ENCODE assay signal across 8 mouse cellular contexts in genomic region chr13:107021461-107022265, GRCm38 (mm10). TPM values are rescaled to one million over a fixed set of nuclear protein-coding genes. Genes with fewer than 3 reads are reported as not detected.
DNase-seq lines count a peak whose midpoint lies in the region; ATAC-seq and TF ChIP-seq lines count a peak whose summit lies in the region.

Gene Kif2a, minus strand, starts transcription at chr13:107022126.

- peak within 1 kb of the TSS; percentile 94 for H3K9ac ChIP-seq in forebrain, embryonic 12.5 days
- H3K9ac ChIP-seq in heart, postnatal 0 days (replicated peaks; ENCODE audit: low read depth, low read length): peak within 1 kb of the TSS; percentile 88
- H3K9ac ChIP-seq in liver, postnatal 0 days (replicated peaks): peak within 1 kb of the TSS; percentile 97
- H3K9ac ChIP-seq in neural tube, embryonic 14.5 days (replicated peaks; ENCODE audit: low read depth, low read length): peak within 1 kb of the TSS; percentile 86

- ATAC-seq in forebrain, embryonic 12.5 days (ENCODE audit: low FRiP score): peak; percentile 70
- ATAC-seq in heart, postnatal 0 days (ENCODE audit: insufficient read depth, low read depth): peak; percentile 52
- ATAC-seq in liver, postnatal 0 days: peak; percentile 63
- peak; percentile 76 for ATAC-seq in neural tube, embryonic 14.5 days (ENCODE audit: low read depth)

- H3K27me3 ChIP-seq in forebrain, embryonic 12.5 days: no peaks in the 10 kb centered on the region
- H3K27me3 ChIP-seq in heart, postnatal 0 days (ENCODE audit: control insufficient read depth, insufficient read depth, low read length): no peaks in the 10 kb centered on the region
- H3K27me3 ChIP-seq in liver, postnatal 0 days (ENCODE audit: insufficient read depth, low read length): no peaks in the 10 kb centered on the region
- no peaks in the 10 kb centered on the region; the same call in 1 of the 2 replicates for H3K27me3 ChIP-seq in neural tube, embryonic 14.5 days (ENCODE audit: control insufficient read depth, insufficient read depth, low read length)

- WGBS in forebrain, embryonic 12.5 days: 2% methylated on average over 73 of the region's 87 CpGs
- under 1% methylated on average over 55 of the region's 87 CpGs for WGBS in heart, postnatal 0 days
- 2% methylated on average over 50 of the region's 87 CpGs for WGBS in liver, postnatal 0 days (ENCODE audit: insufficient replicate concordance)
- 0% methylated on average over 44 of the region's 87 CpGs for WGBS in neural tube, embryonic 14.5 days

- TF ChIP-seq EP300 in heart, postnatal 0 days (IDR thresholded peaks at IDR 0.05; ENCODE audit: low read depth): no peak
- TF ChIP-seq EP300 in liver, postnatal 0 days (IDR thresholded peaks at IDR 0.05; ENCODE audit: low read depth): no peak

- peaks cover 19% of the 10 kb centered on the region for H3K4me1 ChIP-seq in forebrain, embryonic 12.5 days
- no peaks in the 10 kb centered on the region for H3K4me1 ChIP-seq in heart, postnatal 0 days (ENCODE audit: control insufficient read depth, insufficient read depth)
- H3K4me1 ChIP-seq in liver, postnatal 0 days (ENCODE audit: insufficient read depth): peaks cover 20% of the 10 kb centered on the region
- H3K4me1 ChIP-seq in neural tube, embryonic 14.5 days (ENCODE audit: control insufficient read depth, insufficient read depth, low read length): peaks cover 8% of the 10 kb centered on the region; the same call in 1 of the 2 replicates

- TF ChIP-seq CTCF in heart, postnatal 0 days (IDR thresholded peaks at IDR 0.05; ENCODE audit: low read depth): no peak
- no peak for TF ChIP-seq CTCF in liver, postnatal 0 days (IDR thresholded peaks at IDR 0.05; ENCODE audit: low read depth)

- peak within 1 kb of the TSS; percentile 91 for H3K4me3 ChIP-seq in forebrain, embryonic 12.5 days (replicated peaks)
- peak within 1 kb of the TSS; percentile 75 for H3K4me3 ChIP-seq in heart, postnatal 0 days (ENCODE audit: low read depth, low read length)
- H3K4me3 ChIP-seq in liver, postnatal 0 days (ENCODE audit: low read depth, low read length): peak within 1 kb of the TSS; percentile 99
- H3K4me3 ChIP-seq in neural tube, embryonic 14.5 days (ENCODE audit: low read depth, low read length): peak within 1 kb of the TSS; percentile 75

- DNase-seq in CD4-positive, CD25-positive, alpha-beta regulatory T cell, adult 2 months (ENCODE audit: low read depth, low spot score): peak; percentile 61
- peak; percentile 22 for DNase-seq in brain, embryonic 18.5 days (ENCODE audit: low read depth, low spot score)
- no peak for DNase-seq in heart, postnatal 0 days (ENCODE audit: low spot score)
- DNase-seq in kidney, postnatal 36 days: peak; percentile 41 to 62
- DNase-seq in liver, postnatal 0 days: peak; percentile 67
- DNase-seq in testis, postnatal 10 days (ENCODE audit: low spot score): peak; percentile 72

- peak within 1 kb of the TSS; percentile 66 for H3K4me2 ChIP-seq in forebrain, embryonic 12.5 days
- H3K4me2 ChIP-seq in heart, postnatal 0 days (ENCODE audit: low read depth, low read length): peak within 1 kb of the TSS; percentile 78
- peak within 1 kb of the TSS; percentile 96 for H3K4me2 ChIP-seq in liver, postnatal 0 days (ENCODE audit: low read depth, low read length)
- H3K4me2 ChIP-seq in neural tube, embryonic 14.5 days (ENCODE audit: low read depth, low read length): peak within 1 kb of the TSS; percentile 74

- H3K9me3 ChIP-seq in forebrain, embryonic 12.5 days: no peaks in the 10 kb centered on the region
- no peaks in the 10 kb centered on the region for H3K9me3 ChIP-seq in heart, postnatal 0 days (replicated peaks; ENCODE audit: control insufficient read depth, low read length)
- H3K9me3 ChIP-seq in liver, postnatal 0 days (ENCODE audit: low read length): no peaks in the 10 kb centered on the region
- H3K9me3 ChIP-seq in neural tube, embryonic 14.5 days (ENCODE audit: control insufficient read depth, low read length): no peaks in the 10 kb centered on the region

- peaks cover 5% of the 10 kb centered on the region; the same call in 1 of the 2 replicates for H3K36me3 ChIP-seq in forebrain, embryonic 12.5 days (replicated peaks)
- H3K36me3 ChIP-seq in heart, postnatal 0 days (replicated peaks; ENCODE audit: control insufficient read depth, insufficient read depth, low read length): no peaks in the 10 kb centered on the region
- H3K36me3 ChIP-seq in liver, postnatal 0 days (replicated peaks; ENCODE audit: insufficient read depth, low read length): 0 out of 2 replicates have a peak, but pooled peaks cover 4% of the 10 kb centered on the region
- H3K36me3 ChIP-seq in neural tube, embryonic 14.5 days (ENCODE audit: control insufficient read depth, insufficient read depth, low read length): no peaks in the 10 kb centered on the region

- H3K27ac ChIP-seq in forebrain, embryonic 12.5 days: peak within 1 kb of the TSS; percentile 97
- H3K27ac ChIP-seq in heart, postnatal 0 days (ENCODE audit: low read depth): peak within 1 kb of the TSS; percentile 88
- peak within 1 kb of the TSS; percentile 95 for H3K27ac ChIP-seq in liver, postnatal 0 days (ENCODE audit: low read depth)
- H3K27ac ChIP-seq in neural tube, embryonic 14.5 days (ENCODE audit: low read depth, low read length): peak within 1 kb of the TSS; percentile 94

RNA-seq across cellular contexts. Expression of gene Kif2a, which starts in this region (rescaled TPM):
- polyA plus RNA-seq in forebrain, embryonic 12.5 days (2016; fragmentation: Nextera tagmentation; extraction: Ambion mirVana): 22.7 and 31.9 TPM in 2 replicates
- total RNA-seq in heart, postnatal 0 days (2014; rRNA removed; ENCODE audit: low replicate concordance): 6.5 and 6.7 TPM in 2 replicates
- polyA plus RNA-seq in heart, postnatal 0 days (2015; fragmentation: Nextera tagmentation; extraction: Ambion mirVana): 11.7 and 13.0 TPM in 2 replicates
- 15.5 and 21.2 TPM in 2 replicates for polyA plus RNA-seq in liver, postnatal 0 days (2015; fragmentation: Nextera tagmentation; extraction: Ambion mirVana)
- polyA plus RNA-seq in neural tube, embryonic 14.5 days (2014; fragmentation: Nextera tagmentation; extraction: Ambion mirVana): 46.2 and 57.4 TPM in 2 replicates
